Mouse (Mus musculus): ENCODE measurements at regions not wholly inside any gene's neighbourhood (a gene's known extent, or its start where the extent isn't known, plus 50 kb on each side); places are given as distances from the start of the nearest gene placed in this dataset.

- H3K9me3 ChIP-seq (replicated peaks; ENCODE audit: control insufficient read depth, insufficient read depth, low read length, poor library complexity, severe bottlenecking) = no peaks in the 10 kb centered on the region
- TF ChIP-seq POLR2A (IDR thresholded peaks at IDR 0.05; ENCODE audit: insufficient read depth, low read length) (no peak), CTCF (IDR thresholded peaks at IDR 0.05; ENCODE audit: low read depth, low read length) (peak; percentile 56)
- no peak overlapping the region for H3K9ac ChIP-seq (ENCODE audit: low read depth, poor library complexity, severe bottlenecking)
- no peak overlapping the region for H3K4me3 ChIP-seq (ENCODE audit: low read depth, low read length)
- no peaks in the 10 kb centered on the region for H3K4me1 ChIP-seq (ENCODE audit: control insufficient read depth, insufficient read depth, low read length)
- no peak overlapping the region for H3K27ac ChIP-seq (ENCODE audit: insufficient read depth, low read length)
- H3K36me3 ChIP-seq (ENCODE audit: control insufficient read depth, insufficient read depth, low read length, poor library complexity, severe bottlenecking) = no peaks in the 10 kb centered on the region
- no peaks in the 10 kb centered on the region for H3K27me3 ChIP-seq (ENCODE audit: control insufficient read depth, insufficient read depth, low read length, poor library complexity, severe bottlenecking)
Observed at GRCm38 (mm10) chr3:34150036-34150435, 68.9 kb upstream of the Dnajc19 start.

DNA sequence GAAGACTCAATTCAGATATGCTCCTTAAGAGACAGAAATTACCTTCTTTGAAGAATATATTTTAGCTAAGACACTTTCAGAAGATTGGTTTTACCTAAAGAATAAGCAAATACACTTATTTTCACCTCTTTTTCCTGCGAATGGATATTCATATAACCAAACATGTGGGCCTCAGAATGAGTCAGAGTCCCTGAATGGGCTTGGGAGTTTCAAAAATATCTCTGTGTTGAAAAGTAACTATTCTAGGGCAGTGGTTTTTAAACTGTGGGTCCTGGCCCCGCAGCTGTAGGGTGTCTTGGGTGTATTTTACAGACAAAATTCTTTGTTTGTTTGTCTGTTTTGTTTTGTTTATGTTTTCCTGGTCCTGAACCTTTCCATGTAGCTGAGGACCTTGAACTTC lies 62.5 kb upstream of the Dnajc19 start:
- H3K4me3 ChIP-seq (ENCODE audit: low read depth, low read length) = no peak overlapping the region
- no peaks in the 10 kb centered on the region for H3K36me3 ChIP-seq (ENCODE audit: control insufficient read depth, insufficient read depth, low read length, poor library complexity, severe bottlenecking)
- H3K4me1 ChIP-seq (ENCODE audit: control insufficient read depth, insufficient read depth, low read length) = no peaks in the 10 kb centered on the region
- H3K9ac ChIP-seq (ENCODE audit: low read depth, poor library complexity, severe bottlenecking) = no peak overlapping the region
- no peaks in the 10 kb centered on the region for H3K27me3 ChIP-seq (ENCODE audit: control insufficient read depth, insufficient read depth, low read length, poor library complexity, severe bottlenecking)
- H3K27ac ChIP-seq (ENCODE audit: insufficient read depth, low read length) = no peak overlapping the region
- no peaks in the 10 kb centered on the region for H3K9me3 ChIP-seq (replicated peaks; ENCODE audit: control insufficient read depth, insufficient read depth, low read length, poor library complexity, severe bottlenecking)
- TF ChIP-seq EP300 (IDR thresholded peaks at IDR 0.05; ENCODE audit: insufficient read depth, low read depth, low read length) (no peak), CTCF (IDR thresholded peaks at IDR 0.05; ENCODE audit: low read depth, low read length) (no peak), POLR2A (IDR thresholded peaks at IDR 0.05; ENCODE audit: insufficient read depth, low read length) (no peak)

DNA sequence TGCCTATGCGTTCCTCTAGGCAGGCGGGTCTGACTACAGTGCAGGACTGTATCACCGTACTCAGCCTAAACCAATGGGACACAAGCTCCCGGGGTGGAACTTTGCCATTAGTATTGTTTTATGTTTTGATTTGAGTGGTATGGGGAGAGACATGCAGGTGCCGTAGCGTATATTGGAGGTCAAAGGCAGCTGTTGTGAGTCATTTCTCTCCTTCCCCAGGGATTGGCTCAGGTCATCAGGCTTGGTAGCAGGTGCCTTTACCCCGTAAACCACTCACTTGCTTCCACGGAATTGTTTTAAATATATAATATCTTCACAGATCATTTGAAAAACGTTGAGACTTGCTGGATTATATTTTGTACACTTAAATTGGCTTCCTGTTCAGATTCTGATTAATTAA lies 58.1 kb upstream of the Dnajc19 start:
- Histone ChIP-seq H3K9ac (ENCODE audit: low read depth, poor library complexity, severe bottlenecking) (no peak overlapping the region), H3K4me3 (ENCODE audit: low read depth, low read length) (no peak overlapping the region), H3K4me1 (ENCODE audit: control insufficient read depth, insufficient read depth, low read length) (no peaks in the 10 kb centered on the region), H3K27ac (ENCODE audit: insufficient read depth, low read length) (no peak overlapping the region), H3K27me3 (ENCODE audit: control insufficient read depth, insufficient read depth, low read length, poor library complexity, severe bottlenecking) (no peaks in the 10 kb centered on the region), H3K36me3 (ENCODE audit: control insufficient read depth, insufficient read depth, low read length, poor library complexity, severe bottlenecking) (no peaks in the 10 kb centered on the region), H3K9me3 (replicated peaks; ENCODE audit: control insufficient read depth, insufficient read depth, low read length, poor library complexity, severe bottlenecking) (no peaks in the 10 kb centered on the region)
- TF ChIP-seq EP300 (IDR thresholded peaks at IDR 0.05; ENCODE audit: insufficient read depth, low read depth, low read length) = no peak
- TF ChIP-seq POLR2A (IDR thresholded peaks at IDR 0.05; ENCODE audit: insufficient read depth, low read length) = no peak
- no peak for TF ChIP-seq CTCF (IDR thresholded peaks at IDR 0.05; ENCODE audit: low read depth, low read length)

DNA sequence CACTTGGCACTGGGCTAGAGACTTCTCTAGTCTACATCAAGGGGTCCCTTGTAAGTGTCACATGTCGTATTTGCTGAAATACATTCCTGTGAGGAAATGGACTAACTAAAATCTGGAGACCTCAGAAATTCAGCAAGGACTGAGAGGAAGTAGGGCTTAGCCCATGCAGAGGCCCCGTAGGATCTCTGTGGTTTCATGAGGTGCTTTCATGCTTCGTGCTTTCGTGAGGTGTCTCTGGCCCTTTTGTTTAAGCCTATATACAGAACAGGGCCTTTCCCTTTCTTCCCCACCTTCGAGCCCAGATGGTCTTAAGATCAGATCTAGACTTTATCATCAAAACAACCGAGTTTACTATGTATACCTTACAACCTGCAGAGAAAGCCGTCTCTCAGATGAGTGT lies 56.9 kb upstream of the Dnajc19 start:
- Histone ChIP-seq H3K36me3 (ENCODE audit: control insufficient read depth, insufficient read depth, low read length, poor library complexity, severe bottlenecking) (no peaks in the 10 kb centered on the region), H3K9me3 (replicated peaks; ENCODE audit: control insufficient read depth, insufficient read depth, low read length, poor library complexity, severe bottlenecking) (no peaks in the 10 kb centered on the region), H3K4me1 (ENCODE audit: control insufficient read depth, insufficient read depth, low read length) (no peaks in the 10 kb centered on the region), H3K27me3 (ENCODE audit: control insufficient read depth, insufficient read depth, low read length, poor library complexity, severe bottlenecking) (no peaks in the 10 kb centered on the region), H3K9ac (ENCODE audit: low read depth, poor library complexity, severe bottlenecking) (no peak overlapping the region), H3K27ac (ENCODE audit: insufficient read depth, low read length) (no peak overlapping the region), H3K4me3 (ENCODE audit: low read depth, low read length) (no peak overlapping the region)
- TF ChIP-seq POLR2A (IDR thresholded peaks at IDR 0.05; ENCODE audit: insufficient read depth, low read length) (no peak), CTCF (IDR thresholded peaks at IDR 0.05; ENCODE audit: low read depth, low read length) (no peak), EP300 (IDR thresholded peaks at IDR 0.05; ENCODE audit: insufficient read depth, low read depth, low read length) (no peak)

- Histone ChIP-seq H3K4me3 (ENCODE audit: low read depth, low read length) (no peak overlapping the region), H3K9ac (ENCODE audit: low read depth, poor library complexity, severe bottlenecking) (no peak overlapping the region), H3K27ac (ENCODE audit: insufficient read depth, low read length) (no peak overlapping the region), H3K36me3 (ENCODE audit: control insufficient read depth, insufficient read depth, low read length, poor library complexity, severe bottlenecking) (no peaks in the 10 kb centered on the region), H3K9me3 (replicated peaks; ENCODE audit: control insufficient read depth, insufficient read depth, low read length, poor library complexity, severe bottlenecking) (no peaks in the 10 kb centered on the region), H3K27me3 (ENCODE audit: control insufficient read depth, insufficient read depth, low read length, poor library complexity, severe bottlenecking) (no peaks in the 10 kb centered on the region), H3K4me1 (ENCODE audit: control insufficient read depth, insufficient read depth, low read length) (no peaks in the 10 kb centered on the region)
- TF ChIP-seq CTCF (IDR thresholded peaks at IDR 0.05; ENCODE audit: low read depth, low read length) = no peak
- TF ChIP-seq POLR2A (IDR thresholded peaks at IDR 0.05; ENCODE audit: insufficient read depth, low read length) = no peak
- no peak for TF ChIP-seq EP300 (IDR thresholded peaks at IDR 0.05; ENCODE audit: insufficient read depth, low read depth, low read length)
Observed at GRCm38 (mm10) chr3:34136385-34136784, 55.3 kb upstream of the Dnajc19 start.

Data from ES-Bruce4 (cell line).